Mouse (Mus musculus) cerebellum, adult 2 months (tissue): ENCODE measurements at regions not wholly inside any gene's neighbourhood (a gene's known extent, or its start where the extent isn't known, plus 50 kb on each side); places are given as distances from the start of the nearest gene placed in this dataset.
A peak's percentile ranks its signal among the peaks of the same experiment; 100 is the strongest.

Experiments used
- DNase-seq, 2 experiments: peaks; one replicate each; pipeline ENCODE4 v3.0.0; 2021
- H3K27ac ChIP-seq: fragments of 200-500 bp; 2 replicates; pipeline ENCODE4 v1.5.1; 2012; ENCODE audit warnings: low read length, control low read depth, inconsistent platforms; ENCODE audit not compliant: insufficient read depth
- H3K27me3 ChIP-seq: fragments of 200-500 bp; 2 replicates; pipeline ENCODE4 v1.6.1; 2012; ENCODE audit warnings: inconsistent platforms, mild to moderate bottlenecking, low read length, moderate library complexity; ENCODE audit not compliant: control insufficient read depth, insufficient read depth
- H3K4me1 ChIP-seq: fragments of 200-500 bp; 2 replicates; pipeline ENCODE4 v1.6.1; 2011; ENCODE audit warnings: low read length; ENCODE audit not compliant: control insufficient read depth, insufficient read depth
- H3K4me3 ChIP-seq: fragments of 200-500 bp; replicated peaks from 2 replicates; pipeline ENCODE3; 2011; ENCODE audit warnings: mild to moderate bottlenecking, low read depth, low read length, control low read depth; ENCODE audit not compliant: insufficient read depth
- CTCF ChIP-seq: fragments of 200-500 bp; IDR thresholded peaks from 2 replicates; pipeline ENCODE4 v1.5.1; 2011; ENCODE audit warnings: low read depth, mild to moderate bottlenecking, control low read depth, low read length, moderate library complexity, borderline replicate concordance; ENCODE audit not compliant: insufficient read depth
- POLR2A ChIP-seq: fragments of 200-500 bp; IDR thresholded peaks from 2 replicates; pipeline ENCODE4 v1.6.1; 2011; ENCODE audit warnings: low read length, control low read depth, borderline replicate concordance; ENCODE audit not compliant: insufficient read depth
- WGBS: fragments of 180-500 bp; shearing (Covaris S2); methylation state at CpG from one replicate; pipeline ENCODE4 v1.1.7; 2018; 5-methylcytosine and 5-hydroxymethylcytosine counted together

GRCm38 (mm10) chrX:166661808-166662207 is 76.3 kb upstream of the Egfl6 start:
- Histone ChIP-seq H3K27me3 (no peaks in the 10 kb centered on the region), H3K27ac (no peak overlapping the region), H3K4me1 (no peaks in the 10 kb centered on the region), H3K4me3 (no peak overlapping the region)
- peak; percentile 19 to 45 for DNase-seq
- WGBS: 12% methylated on average over 6 of the region's 6 CpGs
- TF ChIP-seq CTCF (no peak), POLR2A (no peak)

GRCm38 (mm10) chrX:166661043-166661718 is 75.7 kb upstream of the Egfl6 start:
- DNase-seq: peak in 1 of 2 experiments; percentile 55
- WGBS: 11% methylated on average over 16 of the region's 16 CpGs
- H3K27ac ChIP-seq: no peak overlapping the region
- H3K4me1 ChIP-seq: no peaks in the 10 kb centered on the region
- H3K27me3 ChIP-seq: no peaks in the 10 kb centered on the region
- TF ChIP-seq POLR2A (no peak), CTCF (no peak)
- peak overlapping the region; percentile 49 for H3K4me3 ChIP-seq

DNA sequence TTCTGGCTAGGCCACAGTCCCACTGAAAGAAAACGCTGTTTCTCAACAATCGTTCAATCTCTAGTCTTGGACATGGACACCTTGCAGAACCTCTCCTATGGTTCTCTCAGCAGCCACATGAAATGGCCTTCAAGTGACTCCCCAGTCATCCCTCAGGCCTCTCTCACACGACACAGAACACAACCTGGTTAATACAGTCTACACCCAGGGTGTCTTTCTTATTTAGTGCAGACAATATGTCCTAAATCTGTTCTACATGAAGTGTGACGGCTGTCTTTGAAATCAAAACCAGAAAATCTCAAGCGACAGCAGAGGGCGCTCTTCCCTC is 75.2 kb upstream of the Egfl6 start:
- Histone ChIP-seq H3K4me3 (no peak overlapping the region), H3K4me1 (no peaks in the 10 kb centered on the region), H3K27ac (no peak overlapping the region), H3K27me3 (no peaks in the 10 kb centered on the region)
- TF ChIP-seq CTCF (peak; percentile 53; the same call in 1 of the 2 replicates), POLR2A (no peak)
- peak in 1 of 2 experiments; percentile 64 for DNase-seq
- 16% methylated on average over 6 of the region's 6 CpGs for WGBS

DNA sequence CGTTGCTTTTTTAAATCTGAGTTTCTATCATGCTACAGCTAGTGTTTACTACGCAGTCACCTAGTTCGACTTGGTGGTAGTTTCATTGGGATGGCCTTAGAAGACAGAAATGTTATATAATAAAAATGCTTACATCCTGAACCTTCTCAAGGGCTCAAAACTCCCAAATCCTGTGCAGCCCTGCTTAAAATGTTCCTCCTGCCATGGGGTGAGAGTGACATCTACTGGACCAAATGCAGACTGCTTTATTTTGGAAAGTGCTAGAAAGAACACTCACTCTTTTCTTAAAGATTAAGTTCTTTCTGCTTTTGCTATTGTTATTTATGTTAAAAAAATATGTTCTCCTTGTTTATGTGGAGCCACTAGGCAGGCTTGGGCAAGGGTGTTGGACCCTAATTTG is 66.9 kb upstream of the Egfl6 start:
- peak; percentile 67; the same call in 1 of the 2 replicates for TF ChIP-seq CTCF
- TF ChIP-seq POLR2A: no peak
- Histone ChIP-seq H3K4me1 (no peaks in the 10 kb centered on the region), H3K4me3 (no peak overlapping the region), H3K27ac (no peak overlapping the region), H3K27me3 (no peaks in the 10 kb centered on the region)
- whole genome bisulfite sequencing: 57% methylated on average over 3 of the region's 3 CpGs
- peak; percentile 23 to 26 for DNase-seq

DNA sequence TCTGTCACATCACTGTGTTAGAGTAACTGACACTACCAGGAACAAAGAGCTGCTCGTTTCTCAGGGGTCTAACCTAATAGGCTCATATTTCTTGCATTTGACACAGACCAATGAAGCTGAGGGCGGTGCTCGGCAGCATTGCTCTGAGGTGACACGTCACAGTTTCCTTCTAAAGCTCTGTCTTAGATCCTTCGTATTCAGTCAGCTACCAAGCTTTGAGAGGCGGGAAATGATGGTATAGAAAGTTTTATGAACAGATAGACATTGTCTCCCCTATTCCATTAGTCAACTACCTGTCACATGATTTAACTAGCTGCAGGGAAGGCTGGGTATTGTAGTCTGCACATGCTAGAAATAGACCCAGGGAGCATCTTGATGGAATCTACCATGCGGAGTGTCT is 60.2 kb upstream of the Egfl6 start:
- no peak for TF ChIP-seq POLR2A
- TF ChIP-seq CTCF: no peak
- DNase-seq: no peak
- WGBS: 55% methylated on average over 7 of the region's 7 CpGs
- Histone ChIP-seq H3K27ac (no peak overlapping the region), H3K27me3 (no peaks in the 10 kb centered on the region), H3K4me1 (no peaks in the 10 kb centered on the region), H3K4me3 (peak overlapping the region; percentile 15)

DNA sequence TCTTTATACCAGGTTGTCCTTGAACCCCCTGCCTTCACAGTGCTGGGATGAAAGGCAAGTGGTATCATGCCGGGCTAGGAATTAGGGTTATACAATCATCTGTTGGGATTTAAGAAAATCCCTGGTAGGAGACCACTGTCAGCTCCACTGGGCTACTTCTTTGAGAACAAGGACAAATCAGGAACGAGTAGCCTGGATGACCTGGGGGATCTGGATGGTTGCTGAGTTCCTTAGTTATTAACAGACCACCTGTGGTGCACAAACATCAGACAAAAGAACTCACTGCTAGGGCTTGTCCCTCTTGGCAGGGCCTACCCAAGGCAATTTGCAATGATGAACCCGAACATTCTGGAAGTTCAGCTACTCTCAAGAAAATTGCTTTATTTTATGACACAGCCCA is 55.7 kb upstream of the Egfl6 start:
- no peak overlapping the region for H3K4me3 ChIP-seq
- no peak overlapping the region for H3K27ac ChIP-seq
- DNase-seq: no peak
- TF ChIP-seq CTCF (no peak), POLR2A (no peak)
- WGBS: 36% methylated on average over 3 of the region's 3 CpGs
- H3K4me1 ChIP-seq: no peaks in the 10 kb centered on the region
- H3K27me3 ChIP-seq: no peaks in the 10 kb centered on the region

DNA sequence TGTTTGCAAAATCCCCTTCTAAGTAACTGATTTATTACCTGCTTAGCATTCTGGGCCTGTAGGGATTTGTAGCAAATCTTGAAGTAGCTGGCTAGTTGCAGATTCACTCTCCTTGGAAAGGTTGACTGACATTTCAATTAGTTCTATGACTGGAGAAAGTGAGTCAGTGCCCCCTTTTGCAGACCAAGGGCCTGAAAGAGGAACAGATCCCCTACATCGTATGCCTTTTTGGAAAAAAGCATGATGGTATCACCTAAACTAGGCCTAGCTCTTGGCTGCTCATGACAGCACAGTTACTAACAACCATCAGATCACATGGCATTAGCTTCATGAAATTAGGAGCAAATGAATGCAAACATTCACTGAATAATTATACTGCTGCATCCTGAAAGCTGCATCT is 54.7 kb upstream of the Egfl6 start:
- 87% methylated on average over 1 of the region's 1 CpGs for WGBS

More for the DNA sequence above, 54.7 kb upstream of the Egfl6 start:
- no peaks in the 10 kb centered on the region for H3K4me1 ChIP-seq
- H3K27me3 ChIP-seq: no peaks in the 10 kb centered on the region
- H3K27ac ChIP-seq: no peak overlapping the region
- TF ChIP-seq POLR2A (no peak), CTCF (no peak)
- H3K4me3 ChIP-seq: no peak overlapping the region
- no peak for DNase-seq
